Mouse (Mus musculus) lung, embryonic 14.5 days (tissue): Measurements from ENCODE around the gene Rb1. TPM values are rescaled to one million over a fixed set of nuclear protein-coding genes. Genes with fewer than 3 reads are reported as not detected.

Experiments
- ATAC-seq: fragments of 200-750 bp; cut with Nextera tagmentation; 2 replicates; pipeline ENCODE4 v1.8.0; 2017; ENCODE audit warnings: mild to moderate bottlenecking, moderate TSS enrichment, moderate library complexity; ENCODE audit not compliant: insufficient read depth
- DNase-seq: peaks from one replicate; pipeline ENCODE4 v3.0.0-alpha.2; 2015
- H3K27ac ChIP-seq: fragments of 300-500 bp; sonication (generic); 2 replicates; pipeline ENCODE4 v1.5.1; 2014; ENCODE audit warnings: low read depth, mild to moderate bottlenecking, moderate library complexity
- H3K27me3 ChIP-seq: fragments of 300-500 bp; sonication (generic); 2 replicates; pipeline ENCODE4 v1.6.1; 2014; ENCODE audit warnings: low read length, control low read depth; ENCODE audit not compliant: insufficient read depth
- H3K36me3 ChIP-seq: fragments of 300-500 bp; sonication (generic); 2 replicates; pipeline ENCODE4 v1.6.1; 2014; ENCODE audit warnings: control low read depth; ENCODE audit not compliant: insufficient read depth
- H3K4me1 ChIP-seq: fragments of 300-500 bp; sonication (generic); 2 replicates; pipeline ENCODE4 v1.6.1; 2014; ENCODE audit warnings: antibody characterized with exemption, control low read depth; ENCODE audit not compliant: insufficient read depth
- H3K4me2 ChIP-seq: fragments of 300-500 bp; sonication (generic); 2 replicates; pipeline ENCODE4 v1.6.1; 2014; ENCODE audit warnings: mild to moderate bottlenecking
- H3K4me3 ChIP-seq: fragments of 300-500 bp; sonication (generic); 2 replicates; pipeline ENCODE4 v1.5.1; 2014; ENCODE audit warnings: low read depth, low read length
- H3K9ac ChIP-seq: fragments of 300-500 bp; sonication (generic); 2 replicates; pipeline ENCODE4 v1.6.1; 2014
- H3K9me3 ChIP-seq: fragments of 300-500 bp; sonication (generic); 2 replicates; pipeline ENCODE4 v1.6.1; 2016; ENCODE audit warnings: low read depth, low read length, control low read depth
- CTCF ChIP-seq: IDR thresholded peaks from 2 replicates; pipeline ENCODE4 v1.5.1; 2016; ENCODE audit warnings: antibody characterized with exemption, low read depth
- WGBS: fragments of 180-500 bp; shearing (Covaris S2); extraction: QIAGEN DNeasy Blood & Tissue Kit; methylation state at CpG from one replicate; pipeline ENCODE4 v1.1.7; 2014; 5-methylcytosine and 5-hydroxymethylcytosine counted together
- polyA plus RNA-seq: library from polyadenylated mRNA; unstranded; fragments of >200 nt; fragmentation: Nextera tagmentation; extraction: Ambion mirVana; gene quantifications from 2 replicates; pipeline ENCODE4 v1.2.1, GENCODE M21; 2014

The Rb1 gene
- polyA plus RNA-seq, 1 experiment from 2014 or later: 19.3 TPM

GRCm38 (mm10) chr14:73279096-73279495 lies 46.5 kb downstream of the Rb1 start:
- Histone ChIP-seq H3K9me3 (no peaks in the 10 kb centered on the region), H3K4me3 (no peak overlapping the region), H3K9ac (no peak overlapping the region), H3K36me3 (no peaks in the 10 kb centered on the region), H3K4me1 (no peaks in the 10 kb centered on the region), H3K27ac (no peak overlapping the region), H3K4me2 (no peak overlapping the region), H3K27me3 (no peaks in the 10 kb centered on the region)
- WGBS: 74% methylated on average over 6 of the region's 6 CpGs
- DNase-seq (no peak), ATAC-seq (no peak)
- TF ChIP-seq CTCF: no peak

GRCm38 (mm10) chr14:73271807-73272206 lies 53.8 kb downstream of the Rb1 start:
- Histone ChIP-seq H3K9ac (no peak overlapping the region), H3K4me3 (no peak overlapping the region), H3K27ac (no peak overlapping the region), H3K4me2 (no peak overlapping the region), H3K9me3 (no peaks in the 10 kb centered on the region), H3K36me3 (no peaks in the 10 kb centered on the region), H3K27me3 (no peaks in the 10 kb centered on the region), H3K4me1 (no peaks in the 10 kb centered on the region)
- no peak for TF ChIP-seq CTCF
- no peak for DNase-seq
- WGBS: 79% methylated on average over 5 of the region's 5 CpGs
- ATAC-seq: no peak

- H3K27ac ChIP-seq: no peak overlapping the region
Observed at GRCm38 (mm10) chr14:73266166-73266565, 59.5 kb downstream of the Rb1 start.

GRCm38 (mm10) chr14:73262210-73262609 lies 63.4 kb downstream of the Rb1 start:
- WGBS: 73% methylated on average over 9 of the region's 9 CpGs

More at GRCm38 (mm10) chr14:73266166-73266565, 59.5 kb downstream of the Rb1 start:
- Histone ChIP-seq H3K4me1 (no peaks in the 10 kb centered on the region), H3K4me2 (no peak overlapping the region), H3K4me3 (no peak overlapping the region), H3K9ac (no peak overlapping the region), H3K36me3 (0 out of 2 replicates have a peak, but pooled peaks cover 3% of the 10 kb centered on the region), H3K9me3 (no peaks in the 10 kb centered on the region; the same call in 1 of the 2 replicates), H3K27me3 (no peaks in the 10 kb centered on the region)
- DNase-seq: no peak
- WGBS: 75% methylated on average over 3 of the region's 3 CpGs
- no peak for ATAC-seq
- peak; percentile 37 for TF ChIP-seq CTCF

GRCm38 (mm10) chr14:73258181-73258580 lies 67.4 kb downstream of the Rb1 start:
- DNase-seq (no peak), ATAC-seq (no peak)
- Histone ChIP-seq H3K4me3 (no peak overlapping the region), H3K9me3 (no peaks in the 10 kb centered on the region), H3K27me3 (no peaks in the 10 kb centered on the region), H3K36me3 (0 out of 2 replicates have a peak, but pooled peaks cover 3% of the 10 kb centered on the region), H3K4me1 (0 out of 2 replicates have a peak, but pooled peaks cover 3% of the 10 kb centered on the region), H3K9ac (no peak overlapping the region), H3K4me2 (no peak overlapping the region), H3K27ac (no peak overlapping the region)
- WGBS: 48% methylated on average over 4 of the region's 4 CpGs
- no peak for TF ChIP-seq CTCF

More at GRCm38 (mm10) chr14:73262210-73262609, 63.4 kb downstream of the Rb1 start:
- no peaks in the 10 kb centered on the region for H3K27me3 ChIP-seq
- no peak for DNase-seq
- no peaks in the 10 kb centered on the region; the same call in 1 of the 2 replicates for H3K9me3 ChIP-seq
- ATAC-seq: no peak
- no peaks in the 10 kb centered on the region for H3K4me1 ChIP-seq
- H3K9ac ChIP-seq: no peak overlapping the region
- no peak overlapping the region for H3K27ac ChIP-seq
- no peak overlapping the region for H3K4me2 ChIP-seq
- H3K4me3 ChIP-seq: no peak overlapping the region
- 0 out of 2 replicates have a peak, but pooled peaks cover 3% of the 10 kb centered on the region for H3K36me3 ChIP-seq
- TF ChIP-seq CTCF: no peak

- no peak overlapping the region for H3K9ac ChIP-seq
- no peak overlapping the region for H3K4me3 ChIP-seq
- 43% methylated on average over 7 of the region's 7 CpGs for WGBS
- H3K9me3 ChIP-seq: no peaks in the 10 kb centered on the region
- TF ChIP-seq CTCF: no peak
- H3K27ac ChIP-seq: no peak overlapping the region
- no peaks in the 10 kb centered on the region for H3K27me3 ChIP-seq
- 0 out of 2 replicates have a peak, but pooled peaks cover 3% of the 10 kb centered on the region for H3K4me1 ChIP-seq
- no peak overlapping the region for H3K4me2 ChIP-seq
- DNase-seq (no peak), ATAC-seq (no peak)
- H3K36me3 ChIP-seq: 0 out of 2 replicates have a peak, but pooled peaks cover 3% of the 10 kb centered on the region
Observed at GRCm38 (mm10) chr14:73257348-73257747, 68.3 kb downstream of the Rb1 start.

- DNase-seq: no peak
- H3K4me3 ChIP-seq: no peak overlapping the region
- no peaks in the 10 kb centered on the region for H3K36me3 ChIP-seq
- H3K27ac ChIP-seq: peak overlapping the region; percentile 46; the same call in 1 of the 2 replicates
- H3K9me3 ChIP-seq: no peaks in the 10 kb centered on the region
- TF ChIP-seq CTCF: no peak
- ATAC-seq: no peak
- 0 out of 2 replicates have a peak, but pooled peaks cover 3% of the 10 kb centered on the region for H3K4me1 ChIP-seq
- no peaks in the 10 kb centered on the region for H3K27me3 ChIP-seq
- WGBS: 46% methylated on average over 3 of the region's 3 CpGs
- no peak overlapping the region for H3K4me2 ChIP-seq
- H3K9ac ChIP-seq: 0 out of 2 replicates have a peak overlapping the region, but pooled peaks have one; percentile 16
Observed at GRCm38 (mm10) chr14:73255426-73255970, 70.1 kb downstream of the Rb1 start.
